Mouse (Mus musculus) heart, embryonic 12.5 days (tissue): Measurements from ENCODE around the gene Zdhhc4. TPM values are rescaled to one million over a fixed set of nuclear protein-coding genes. Genes with fewer than 3 reads are reported as not detected.

Source experiments
- ATAC-seq: fragments of 200-750 bp; cut with Nextera tagmentation; 2 replicates; pipeline ENCODE4 v1.8.0; 2017; ENCODE audit warnings: moderate TSS enrichment, moderate library complexity; ENCODE audit not compliant: insufficient number of reproducible peaks, low FRiP score
- H3K27ac ChIP-seq: fragments of 300-500 bp; sonication (generic); 2 replicates; pipeline ENCODE4 v1.5.1; 2016; ENCODE audit warnings: mild to moderate bottlenecking, moderate library complexity; ENCODE audit not compliant: poor library complexity, severe bottlenecking
- H3K27me3 ChIP-seq: fragments of 300-500 bp; sonication (generic); replicated peaks from 2 replicates; pipeline ENCODE4 v1.6.1; 2016; ENCODE audit warnings: mild to moderate bottlenecking, moderate library complexity
- H3K36me3 ChIP-seq: fragments of 300-500 bp; sonication (generic); 2 replicates; pipeline ENCODE4 v1.6.1; 2016; ENCODE audit warnings: mild to moderate bottlenecking, moderate library complexity
- H3K4me1 ChIP-seq: fragments of 300-500 bp; sonication (generic); replicated peaks from 2 replicates; pipeline ENCODE4 v1.6.1; 2016; ENCODE audit warnings: mild to moderate bottlenecking
- H3K4me2 ChIP-seq: fragments of 300-500 bp; sonication (generic); 2 replicates; pipeline ENCODE4 v1.6.1; 2016; ENCODE audit warnings: mild to moderate bottlenecking, moderate library complexity
- H3K4me3 ChIP-seq: fragments of 300-500 bp; sonication (generic); 2 replicates; pipeline ENCODE4 v1.5.1; 2016; ENCODE audit warnings: mild to moderate bottlenecking
- H3K9ac ChIP-seq: fragments of 300-500 bp; sonication (generic); 2 replicates; pipeline ENCODE4 v1.6.1; 2016; ENCODE audit warnings: mild to moderate bottlenecking, moderate library complexity
- H3K9me3 ChIP-seq: fragments of 300-500 bp; sonication (generic); replicated peaks from 2 replicates; pipeline ENCODE4 v1.6.1; 2016; ENCODE audit warnings: mild to moderate bottlenecking, moderate library complexity
- WGBS: fragments of 180-500 bp; shearing (Covaris S2); methylation state at CpG from one replicate; pipeline ENCODE4 v1.1.7; 2016; 5-methylcytosine and 5-hydroxymethylcytosine counted together
- polyA plus RNA-seq: library from polyadenylated mRNA; unstranded; fragments of >200 nt; fragmentation: Nextera tagmentation; extraction: Ambion mirVana; gene quantifications from 2 replicates; pipeline ENCODE4 v1.2.1, GENCODE M21; 2016

Gene Zdhhc4
- polyA plus RNA-seq, 1 experiment from 2014 or later, result 56.5 TPM

GRCm38 (mm10) chr5:143317288-143317610 lies 11.8 kb downstream of the Zdhhc4 start:
- Histone ChIP-seq H3K9ac (no peak overlapping the region), H3K9me3 (no peaks in the 10 kb centered on the region), H3K4me3 (no peak overlapping the region), H3K27me3 (no peaks in the 10 kb centered on the region), H3K27ac (no peak overlapping the region), H3K4me2 (no peak overlapping the region), H3K4me1 (peaks cover 18% of the 10 kb centered on the region), H3K36me3 (peaks cover 74% of the 10 kb centered on the region)
- ATAC-seq, result no peak
- WGBS, result 83% methylated on average over 8 of the region's 8 CpGs

- Histone ChIP-seq H3K9me3 (no peaks in the 10 kb centered on the region), H3K27ac (no peak overlapping the region), H3K9ac (no peak overlapping the region), H3K36me3 (peaks cover 74% of the 10 kb centered on the region), H3K4me2 (no peak overlapping the region), H3K27me3 (no peaks in the 10 kb centered on the region), H3K4me3 (no peak overlapping the region), H3K4me1 (peaks cover 18% of the 10 kb centered on the region)
- WGBS, result 89% methylated on average over 5 of the region's 5 CpGs
- ATAC-seq, result no peak
Measured at GRCm38 (mm10) chr5:143316605-143317287, 12.3 kb downstream of the Zdhhc4 start.

GRCm38 (mm10) chr5:143315514-143315888 lies 13.6 kb downstream of the Zdhhc4 start:
- peak overlapping the region; percentile 89 for H3K4me3 ChIP-seq
- H3K27ac ChIP-seq, result no peak overlapping the region
- peak overlapping the region; percentile 96 for H3K9ac ChIP-seq
- peak overlapping the region; percentile 90 for H3K4me2 ChIP-seq
- ATAC-seq, result peak; percentile 18; the same call in 1 of the 2 replicates
- H3K27me3 ChIP-seq, result no peaks in the 10 kb centered on the region
- WGBS, result 17% methylated on average over 8 of the region's 8 CpGs
- H3K36me3 ChIP-seq, result peaks cover 74% of the 10 kb centered on the region
- H3K9me3 ChIP-seq, result no peaks in the 10 kb centered on the region
- peaks cover 18% of the 10 kb centered on the region for H3K4me1 ChIP-seq

GRCm38 (mm10) chr5:143314730-143315513 lies 14.1 kb downstream of the Zdhhc4 start, which contains the start of gene E130309D02Rik:
E130309D02Rik (minus strand) TSS chr5:143315360.
- peaks cover 74% of the 10 kb centered on the region for H3K36me3 ChIP-seq
- H3K4me2 ChIP-seq, result peak within 1 kb of the TSS; percentile 90
- peak within 1 kb of the TSS; percentile 96 for H3K9ac ChIP-seq
- H3K27ac ChIP-seq, result peak within 1 kb of the TSS; percentile 89
- ATAC-seq, result peak; percentile 88
- H3K9me3 ChIP-seq, result no peaks in the 10 kb centered on the region
- WGBS, result under 1% methylated on average over 101 of the region's 101 CpGs
- H3K27me3 ChIP-seq, result no peaks in the 10 kb centered on the region
- H3K4me3 ChIP-seq, result peak within 1 kb of the TSS; percentile 89
- peaks cover 18% of the 10 kb centered on the region for H3K4me1 ChIP-seq

GRCm38 (mm10) chr5:143314183-143314729 lies 14.8 kb downstream of the Zdhhc4 start:
- Histone ChIP-seq H3K4me2 (peak overlapping the region; percentile 90), H3K27me3 (no peaks in the 10 kb centered on the region), H3K4me1 (peaks cover 18% of the 10 kb centered on the region), H3K4me3 (peak overlapping the region; percentile 89), H3K9me3 (no peaks in the 10 kb centered on the region), H3K27ac (peak overlapping the region; percentile 89), H3K36me3 (peaks cover 74% of the 10 kb centered on the region), H3K9ac (peak overlapping the region; percentile 96)
- WGBS, result 2% methylated on average over 16 of the region's 16 CpGs
- no peak for ATAC-seq

- no peak overlapping the region for H3K4me3 ChIP-seq
- peaks cover 20% of the 10 kb centered on the region for H3K4me1 ChIP-seq
- WGBS, result 65% methylated on average over 8 of the region's 8 CpGs
- no peak for ATAC-seq
- peaks cover 78% of the 10 kb centered on the region for H3K36me3 ChIP-seq
- H3K27me3 ChIP-seq, result no peaks in the 10 kb centered on the region
- H3K4me2 ChIP-seq, result no peak overlapping the region
- no peaks in the 10 kb centered on the region for H3K9me3 ChIP-seq
- H3K9ac ChIP-seq, result no peak overlapping the region
- no peak overlapping the region for H3K27ac ChIP-seq
Measured at GRCm38 (mm10) chr5:143311886-143312285, 17.2 kb downstream of the Zdhhc4 start.

GRCm38 (mm10) chr5:143309916-143310315 lies 19.1 kb downstream of the Zdhhc4 start:
- peaks cover 17% of the 10 kb centered on the region for H3K4me1 ChIP-seq
- no peak overlapping the region for H3K9ac ChIP-seq
- H3K9me3 ChIP-seq, result no peaks in the 10 kb centered on the region
- no peaks in the 10 kb centered on the region for H3K27me3 ChIP-seq
- WGBS, result 95% methylated on average over 7 of the region's 7 CpGs
- peaks cover 88% of the 10 kb centered on the region for H3K36me3 ChIP-seq
- no peak overlapping the region for H3K27ac ChIP-seq
- H3K4me3 ChIP-seq, result no peak overlapping the region
- H3K4me2 ChIP-seq, result no peak overlapping the region
- no peak for ATAC-seq

GRCm38 (mm10) chr5:143308825-143309224 lies 20.2 kb downstream of the Zdhhc4 start:
- no peak overlapping the region for H3K27ac ChIP-seq
- peaks cover 17% of the 10 kb centered on the region for H3K4me1 ChIP-seq
- H3K4me3 ChIP-seq, result no peak overlapping the region
- peaks cover 96% of the 10 kb centered on the region for H3K36me3 ChIP-seq
- H3K27me3 ChIP-seq, result no peaks in the 10 kb centered on the region
- no peak overlapping the region for H3K9ac ChIP-seq
- WGBS, result 86% methylated on average over 5 of the region's 5 CpGs
- H3K9me3 ChIP-seq, result no peaks in the 10 kb centered on the region
- no peak overlapping the region for H3K4me2 ChIP-seq
- no peak for ATAC-seq

- no peak overlapping the region for H3K4me3 ChIP-seq
- ATAC-seq, result no peak
- peaks cover 97% of the 10 kb centered on the region for H3K36me3 ChIP-seq
- H3K4me1 ChIP-seq, result peaks cover 7% of the 10 kb centered on the region; the same call in 1 of the 2 replicates
- WGBS, result 94% methylated on average over 7 of the region's 7 CpGs
- H3K27me3 ChIP-seq, result no peaks in the 10 kb centered on the region
- H3K4me2 ChIP-seq, result no peak overlapping the region
- no peak overlapping the region for H3K27ac ChIP-seq
- no peaks in the 10 kb centered on the region for H3K9me3 ChIP-seq
- H3K9ac ChIP-seq, result no peak overlapping the region
Measured at GRCm38 (mm10) chr5:143304251-143304650, 24.8 kb downstream of the Zdhhc4 start.

- ATAC-seq, result no peak; the same call in 1 of the 2 replicates
- 62% methylated on average over 8 of the region's 8 CpGs for WGBS
- Histone ChIP-seq H3K27ac (no peak overlapping the region), H3K4me1 (peaks cover 16% of the 10 kb centered on the region), H3K27me3 (no peaks in the 10 kb centered on the region), H3K9me3 (no peaks in the 10 kb centered on the region), H3K4me3 (no peak overlapping the region), H3K9ac (no peak overlapping the region), H3K4me2 (no peak overlapping the region), H3K36me3 (peaks cover 71% of the 10 kb centered on the region)
Measured at GRCm38 (mm10) chr5:143301296-143301695, 27.8 kb downstream of the Zdhhc4 start.

GRCm38 (mm10) chr5:143299686-143300085 lies 29.4 kb downstream of the Zdhhc4 start:
- Histone ChIP-seq H3K36me3 (peaks cover 55% of the 10 kb centered on the region), H3K9me3 (peaks cover 4% of the 10 kb centered on the region; the same call in 1 of the 2 replicates), H3K27me3 (peaks cover 3% of the 10 kb centered on the region), H3K4me1 (peaks cover 16% of the 10 kb centered on the region), H3K4me2 (no peak overlapping the region), H3K4me3 (no peak overlapping the region), H3K27ac (no peak overlapping the region), H3K9ac (no peak overlapping the region)
- WGBS, result 92% methylated on average over 4 of the region's 4 CpGs
- ATAC-seq, result no peak
